In the genomic region with DNA sequence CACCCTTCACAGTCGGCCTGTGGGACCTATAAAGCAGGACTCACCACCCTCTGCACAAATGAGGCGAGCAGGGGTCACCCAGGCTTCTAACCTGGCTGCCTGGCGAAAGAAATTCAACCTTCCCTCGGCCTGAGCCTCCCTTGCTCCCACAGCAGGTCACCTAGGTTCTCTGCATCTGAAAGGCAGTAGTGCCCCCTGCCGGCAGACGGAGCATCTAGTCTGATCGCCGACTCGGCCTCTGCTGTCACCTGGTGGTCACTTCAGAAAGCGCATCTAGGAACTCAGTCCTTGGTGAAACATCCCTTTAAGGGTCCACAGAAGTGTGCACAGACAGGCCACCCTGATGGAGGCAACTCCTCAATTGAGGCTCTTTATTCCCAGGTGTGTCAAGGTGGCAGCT, we compare ENCODE assay signal across 9 mouse cellular contexts. TPM values are rescaled to one million over a fixed set of nuclear protein-coding genes. Genes with fewer than 3 reads are reported as not detected.
DNase-seq lines count a peak whose midpoint lies in the region; ATAC-seq and TF ChIP-seq lines count a peak whose summit lies in the region.
"Had no signal": no experiment of that assay in that cellular context is flagged by ENCODE, and none has a peak within 500 bp of the region (broad histone marks: within the 10 kb centered on the region; RNA-seq: fewer than 3 reads in every experiment).

No protein-coding gene starts in this region.

- peak; percentile 83 for DNase-seq in ES-E14 (ENCODE audit: low read depth, low spot score)
- peak; percentile 74 for DNase-seq in c-Kit-positive CD71-positive TER-119-positive erythroid progenitor cells, embryonic 14.5 days (ENCODE audit: low spot score)
- peak; percentile 89 for DNase-seq in forebrain, embryonic 14.5 days (ENCODE audit: low spot score)
- peak; percentile 90 for DNase-seq in heart, postnatal 4 days
- DNase-seq in layer of hippocampus, adult 18-20 months (ENCODE audit: low spot score in 2 of 2): peak; percentile 61 to 82
- DNase-seq in lung, postnatal 36 days: peak; percentile 89
- DNase-seq in retina, embryonic 14.5 days (ENCODE audit: low spot score): peak; percentile 97
- peak; percentile 85 for DNase-seq in thymus, postnatal 14 days

- H3K9ac ChIP-seq in ES-E14 (ENCODE audit: insufficient read depth, low read depth, low read length, poor library complexity, severe bottlenecking): no peak overlapping the region
- H3K9ac ChIP-seq in forebrain, embryonic 14.5 days (ENCODE audit: low read length): no peak overlapping the region

- H3K4me2 ChIP-seq in forebrain, embryonic 14.5 days (ENCODE audit: low read length): 0 out of 2 replicates have a peak overlapping the region, but pooled peaks have one; percentile 18

- ATAC-seq in forebrain, embryonic 14.5 days: peak; percentile 42; the same call in 1 of the 2 replicates

- WGBS in forebrain, embryonic 14.5 days: 3% methylated on average over 10 of the region's 10 CpGs

- H3K36me3 ChIP-seq in ES-E14 (ENCODE audit: control insufficient read depth, insufficient read depth, low read length, poor library complexity, severe bottlenecking): no peaks in the 10 kb centered on the region
- H3K36me3 ChIP-seq in forebrain, embryonic 14.5 days (ENCODE audit: control insufficient read depth, insufficient read depth, low read length): no peaks in the 10 kb centered on the region

- no peak overlapping the region for H3K4me3 ChIP-seq in ES-E14 (ENCODE audit: insufficient read depth in 1 of 2, low read depth in 1 of 2, low read length in 2 of 2, poor library complexity in 1 of 2, severe bottlenecking in 1 of 2)
- no peak overlapping the region for H3K4me3 ChIP-seq in forebrain, embryonic 14.5 days (ENCODE audit: low read depth, low read length)

- no peaks in the 10 kb centered on the region for H3K9me3 ChIP-seq in ES-E14 (ENCODE audit: control insufficient read depth, insufficient read depth, low read depth, low read length)
- no peaks in the 10 kb centered on the region for H3K9me3 ChIP-seq in forebrain, embryonic 14.5 days (replicated peaks; ENCODE audit: control insufficient read depth, low read length)

- H3K4me1 ChIP-seq in ES-E14 (ENCODE audit: control insufficient read depth in 2 of 2, insufficient read depth in 2 of 2, low read length in 2 of 2, poor library complexity in 1 of 2): peaks cover 0 to 6% of the 10 kb centered on the region in 2 experiments; a peak in 2 of 4 replicates
- no peaks in the 10 kb centered on the region; the same call in 1 of the 2 replicates for H3K4me1 ChIP-seq in forebrain, embryonic 14.5 days (ENCODE audit: control insufficient read depth, insufficient read depth, low read length)

- in situ Hi-C loops in ES-E14 (cut with MboI; ENCODE audit: low sequenced_read_pairs in 2 of 2, unreplicated experiment in 2 of 2): loop anchor here (5.0 to 25.0 kb wide), 6 partner anchors 91 to 908 kb away; a partner anchor contains a TSS

- H3K27me3 ChIP-seq in forebrain, embryonic 14.5 days (replicated peaks; ENCODE audit: control insufficient read depth, insufficient read depth, low read length): no peaks in the 10 kb centered on the region

- H3K27ac ChIP-seq in ES-E14 (ENCODE audit: insufficient read depth, low read depth, low read length, poor library complexity, severe bottlenecking): no peak overlapping the region
- no peak overlapping the region for H3K27ac ChIP-seq in forebrain, embryonic 14.5 days (ENCODE audit: low read depth, low read length)

TF ChIP-seq in ES-E14, 5 proteins besides CTCF, POLR2A, EP300 and RAD21:
- TF ChIP-seq CHD2 (IDR thresholded peaks at IDR 0.05; ENCODE audit: low read depth, low read length) (no peak), ZNF384 (IDR thresholded peaks at IDR 0.05; ENCODE audit: low read depth, low read length) (no peak), ZC3H11A (IDR thresholded peaks at IDR 0.05; ENCODE audit: borderline replicate concordance, low read depth, low read length) (peak; percentile 97), HCFC1 (IDR thresholded peaks at IDR 0.05; ENCODE audit: borderline replicate concordance, insufficient read depth, low read length) (no peak)

RNA-seq across cellular contexts. Expression of a gene that starts 24.4 kb away (rescaled TPM):
- 322 and 326 TPM in 2 replicates for total RNA-seq in ES-E14 (2012; rRNA removed)
- polyA plus RNA-seq in forebrain, embryonic 14.5 days (2014; fragmentation: Nextera tagmentation; extraction: Ambion mirVana): 1,289 and 1,493 TPM in 2 replicates
- 1,000 to 10,000 TPM; 1,236 to 1,276 TPM for total RNA-seq in heart, postnatal 4 days (2021)
- 100 to 1,000 TPM; 739 to 776 TPM for total RNA-seq in layer of hippocampus, adult 18-20 months (2021)

RNA-seq across cellular contexts. Expression of a gene that starts 25.6 kb away (rescaled TPM):
- 21.7 and 42.5 TPM in 2 replicates for total RNA-seq in ES-E14 (2012; rRNA removed)
- 0.21 TPM in 1 of 2 replicates, not detected in the other for polyA plus RNA-seq in forebrain, embryonic 14.5 days (2014; fragmentation: Nextera tagmentation; extraction: Ambion mirVana)
- total RNA-seq in heart, postnatal 4 days (2021): not detected
- total RNA-seq in layer of hippocampus, adult 18-20 months (2021): not detected
- total RNA-seq: left cerebral cortex, adult 8-10 months had no signal

RNA-seq across cellular contexts. Expression of a gene that starts 34.5 kb away (rescaled TPM):
- total RNA-seq in ES-E14 (2012; rRNA removed): 3.2 and 8.5 TPM in 2 replicates
- 0.14 and 0.23 TPM in 2 replicates for polyA plus RNA-seq in forebrain, embryonic 14.5 days (2014; fragmentation: Nextera tagmentation; extraction: Ambion mirVana)
- under 1 TPM in 1 of 2 experiments, not detected in 1; 0.29 TPM for total RNA-seq in heart, postnatal 4 days (2021)
- not detected for total RNA-seq in layer of hippocampus, adult 18-20 months (2021)

RNA-seq across cellular contexts. Expression of a gene that starts 38.9 kb away (rescaled TPM):
- total RNA-seq in ES-E14 (2012; rRNA removed): 1.6 and 2.9 TPM in 2 replicates
- polyA plus RNA-seq in forebrain, embryonic 14.5 days (2014; fragmentation: Nextera tagmentation; extraction: Ambion mirVana): 0.43 and 0.93 TPM in 2 replicates
- total RNA-seq in heart, postnatal 4 days (2021): not detected
- not detected for total RNA-seq in layer of hippocampus, adult 18-20 months (2021)
- total RNA-seq: left cerebral cortex, adult 8-10 months had no signal

RNA-seq across cellular contexts. Expression of a gene that starts 46.6 kb away (rescaled TPM):
- total RNA-seq in ES-E14 (2012; rRNA removed): 0.31 and 0.69 TPM in 2 replicates
- polyA plus RNA-seq in forebrain, embryonic 14.5 days (2014; fragmentation: Nextera tagmentation; extraction: Ambion mirVana): not detected in 2 replicates
- total RNA-seq in heart, postnatal 4 days (2021): not detected
- total RNA-seq in layer of hippocampus, adult 18-20 months (2021): not detected
- total RNA-seq: left cerebral cortex, adult 8-10 months had no signal

Comparison
In these comparisons a context has a peak if more than half of its experiments do, and no peak if none do; other contexts are left out.
1. RNA of a gene that starts 25.6 kb away (total RNA-seq): 21.7 to 42.5 TPM in ES-E14; not detected in heart, postnatal 4 days and not detected in layer of hippocampus, adult 18-20 months; every median in the first group is over 10 times any median in the second.
2. Peak in every context shown above with its lines, with median percentiles within 50 percentile points of each other: DNase-seq.